Comparison of ENCODE assay signal across 20 mouse cellular contexts in the genomic region with DNA sequence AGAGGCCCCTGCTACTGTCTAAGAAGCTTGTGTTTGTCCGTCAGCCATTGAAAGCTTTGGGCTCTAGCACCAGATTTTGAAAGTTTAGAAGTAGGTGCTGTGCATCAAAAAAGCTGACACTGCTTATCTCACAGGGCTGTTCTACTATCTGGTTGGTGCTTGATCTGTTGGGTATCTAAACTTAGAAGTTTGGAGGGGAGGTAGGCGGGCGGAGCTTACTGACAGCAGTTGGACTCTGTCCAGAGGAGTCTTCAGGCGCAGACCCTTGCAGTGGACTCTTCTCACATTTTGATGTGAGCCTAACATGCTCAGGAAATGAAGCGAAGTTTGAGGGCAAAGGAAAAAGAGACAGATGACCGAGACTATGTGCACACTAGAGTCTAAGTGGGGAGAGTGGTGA. TPM values are rescaled to one million over a fixed set of nuclear protein-coding genes. Genes with fewer than 3 reads are reported as not detected.
A peak's percentile ranks its signal among the peaks of the same experiment; 100 is the strongest.
DNase-seq lines count a peak whose midpoint lies in the region; ATAC-seq lines count a peak whose summit lies in the region.
"Had no signal": no experiment of that assay in that cellular context is flagged by ENCODE, and none has a peak within 500 bp of the region (broad histone marks: within the 10 kb centered on the region; RNA-seq: fewer than 3 reads in every experiment).

No protein-coding gene starts in this region.

- intact Hi-C loops in left cerebral cortex, postnatal 10 days (cut with DNase I): no loop called here

- no peak for DNase-seq in heart, adult 8-10 months (ENCODE audit: low spot score)
- no peak for DNase-seq in layer of hippocampus, adult 8-10 months (ENCODE audit: low spot score in 2 of 2)
- no peak for DNase-seq in left cerebral cortex, postnatal 10 days (ENCODE audit: extremely low spot score in 1 of 2, low spot score in 2 of 2)
- DNase-seq in testis, postnatal 10 days (ENCODE audit: low spot score): no peak
- DNase-seq: adrenal gland, postnatal 36 days; cerebellum, adult 9-10 months; kidney, adult 2 months; kidney, postnatal 14 days; lung, postnatal 10 days had no signal

- no peaks in the 10 kb centered on the region for H3K9me3 ChIP-seq in heart, embryonic 12.5 days (replicated peaks)
- no peaks in the 10 kb centered on the region for H3K9me3 ChIP-seq in megakaryocyte, embryonic 14.5 days
- no peaks in the 10 kb centered on the region for H3K9me3 ChIP-seq in liver, embryonic 12.5 days (replicated peaks)
- H3K9me3 ChIP-seq: forebrain, embryonic 15.5 days; limb, embryonic 12.5 days; neural tube, embryonic 13.5 days; stomach, embryonic 15.5 days had no signal

- ATAC-seq in heart, embryonic 12.5 days (ENCODE audit: insufficient number of reproducible peaks, low FRiP score): peak; percentile 49; the same call in 1 of the 2 replicates
- ATAC-seq in megakaryocyte, adult 5-6 weeks (ENCODE audit: poor library complexity, severe bottlenecking): no peak
- peak; percentile 60; the same call in 1 of the 2 replicates for ATAC-seq in liver, embryonic 12.5 days
- ATAC-seq: activated CD4-positive, CD25-positive, alpha-beta regulatory T cell, adult 4 months; forebrain, embryonic 15.5 days; Patski had no signal

- H3K27ac ChIP-seq in heart, embryonic 12.5 days (ENCODE audit: poor library complexity, severe bottlenecking): peak overlapping the region; percentile 46
- H3K27ac ChIP-seq in liver, embryonic 12.5 days: peak overlapping the region; percentile 95
- H3K27ac ChIP-seq: forebrain, embryonic 15.5 days; limb, embryonic 12.5 days; neural tube, embryonic 13.5 days; stomach, embryonic 15.5 days had no signal

- no peaks in the 10 kb centered on the region for H3K36me3 ChIP-seq in heart, embryonic 12.5 days
- peaks cover 3% of the 10 kb centered on the region for H3K36me3 ChIP-seq in megakaryocyte, embryonic 14.5 days (replicated peaks; ENCODE audit: low read length)
- no peaks in the 10 kb centered on the region for H3K36me3 ChIP-seq in liver, embryonic 12.5 days
- H3K36me3 ChIP-seq: forebrain, embryonic 15.5 days; limb, embryonic 12.5 days; neural tube, embryonic 13.5 days; stomach, embryonic 15.5 days had no signal

- no peak overlapping the region for H3K4me3 ChIP-seq in heart, embryonic 12.5 days
- H3K4me3 ChIP-seq in megakaryocyte, embryonic 14.5 days (replicated peaks): peak overlapping the region; percentile 38
- H3K4me3 ChIP-seq in liver, embryonic 12.5 days: no peak overlapping the region
- H3K4me3 ChIP-seq: forebrain, embryonic 15.5 days; limb, embryonic 12.5 days; neural tube, embryonic 13.5 days; stomach, embryonic 15.5 days had no signal

- peak overlapping the region; percentile 20 for H3K4me2 ChIP-seq in heart, embryonic 12.5 days
- H3K4me2 ChIP-seq in liver, embryonic 12.5 days: peak overlapping the region; percentile 45
- H3K4me2 ChIP-seq: forebrain, embryonic 15.5 days; limb, embryonic 12.5 days; midbrain, embryonic 11.5 days; neural tube, embryonic 13.5 days; stomach, embryonic 15.5 days had no signal

- no peak overlapping the region for H3K9ac ChIP-seq in heart, embryonic 12.5 days
- H3K9ac ChIP-seq in liver, embryonic 12.5 days: peak overlapping the region; percentile 49
- H3K9ac ChIP-seq: forebrain, embryonic 15.5 days; limb, embryonic 12.5 days; neural tube, embryonic 13.5 days; stomach, embryonic 15.5 days had no signal

- WGBS in heart, embryonic 12.5 days: 28% methylated on average over 6 of the region's 6 CpGs
- 25% methylated on average over 6 of the region's 6 CpGs for WGBS in liver, embryonic 12.5 days (ENCODE audit: insufficient replicate concordance)

- peaks cover 35% of the 10 kb centered on the region for H3K4me1 ChIP-seq in heart, embryonic 12.5 days (replicated peaks)
- H3K4me1 ChIP-seq in megakaryocyte, embryonic 14.5 days: peaks cover 77% of the 10 kb centered on the region
- H3K4me1 ChIP-seq in liver, embryonic 12.5 days: peaks cover 62% of the 10 kb centered on the region
- H3K4me1 ChIP-seq: forebrain, embryonic 15.5 days; limb, embryonic 12.5 days; neural tube, embryonic 13.5 days; stomach, embryonic 15.5 days had no signal

- H3K27me3 ChIP-seq in heart, embryonic 12.5 days (replicated peaks): no peaks in the 10 kb centered on the region
- no peaks in the 10 kb centered on the region for H3K27me3 ChIP-seq in megakaryocyte, embryonic 14.5 days (replicated peaks)
- H3K27me3 ChIP-seq in liver, embryonic 12.5 days (replicated peaks): no peaks in the 10 kb centered on the region
- H3K27me3 ChIP-seq: forebrain, embryonic 15.5 days; limb, embryonic 12.5 days; neural tube, embryonic 13.5 days; Patski; stomach, embryonic 15.5 days had no signal

RNA-seq across cellular contexts. Expression of a gene that starts 48.9 kb away (rescaled TPM):
- 29.6 and 30.0 TPM in 2 replicates for polyA plus RNA-seq in heart, embryonic 12.5 days (2016; fragmentation: Nextera tagmentation; extraction: Ambion mirVana)
- 10 to 100 TPM; 14.4 to 19.0 (median 16.0) TPM for total RNA-seq in heart, adult 8-10 months (2022)
- 6.3 and 7.1 TPM in 2 replicates for polyA plus RNA-seq in megakaryocyte, embryonic 14.5 days (2012; ENCODE audit: insufficient read depth, low replicate concordance)
- 6.9 and 8.5 TPM in 2 replicates for total RNA-seq in megakaryocyte, adult 5-6 weeks (2015)
- 10.6 and 14.0 TPM in 2 replicates for total RNA-seq in megakaryocyte, adult 5-6 weeks (2017)
- 13.8 and 14.5 TPM in 2 replicates for polyA plus RNA-seq in liver, embryonic 12.5 days (2016; fragmentation: Nextera tagmentation; extraction: Ambion mirVana)
- total RNA-seq in layer of hippocampus, adult 8-10 months (2022): 10 to 100 TPM; 31.5 to 58.0 (median 46.3) TPM
- total RNA-seq in left cerebral cortex, postnatal 10 days (2021): 10 to 100 TPM; 41.1 to 46.5 TPM
